8 mouse cellular contexts compared by ENCODE assay signal in the genomic region with DNA sequence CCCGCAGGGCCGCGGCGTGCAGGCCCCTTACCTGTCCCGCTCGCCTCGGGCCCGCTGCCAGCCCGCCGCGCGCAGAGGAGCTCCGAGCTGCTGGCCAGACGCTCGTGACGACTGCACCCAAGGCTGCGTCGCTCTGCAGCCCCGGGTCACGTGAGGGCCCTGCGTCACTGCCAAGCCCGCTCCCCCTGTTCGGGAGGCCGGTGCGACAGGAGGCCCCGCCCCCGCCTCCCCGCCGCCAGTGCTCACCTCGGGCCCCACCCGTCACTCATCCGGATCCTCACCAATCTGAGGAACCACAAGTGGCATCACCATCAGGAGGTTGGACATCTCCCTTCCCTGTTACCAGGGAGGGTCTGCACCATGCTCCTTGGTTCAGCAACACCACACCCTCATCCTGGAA. TPM values are rescaled to one million over a fixed set of nuclear protein-coding genes. Genes with fewer than 3 reads are reported as not detected.
DNase-seq lines count a peak whose midpoint lies in the region; ATAC-seq lines count a peak whose summit lies in the region.
"Not testable (repeated sequence)": the region's sequence is repeated elsewhere in the genome, so short reads cannot be mapped to it uniquely, and the experiment has no call there.

A gene (minus strand): TSS at position 217 of the 400 bp plus-strand sequence.

- H3K27ac ChIP-seq in heart, embryonic 15.5 days; limb, embryonic 12.5 days; stomach, embryonic 15.5 days: not testable (repeated sequence)
- peak within 1 kb of the TSS; percentile 64 for H3K27ac ChIP-seq in midbrain, embryonic 12.5 days (replicated peaks)

- H3K4me2 ChIP-seq in heart, embryonic 15.5 days, result peak within 1 kb of the TSS; percentile 57
- H3K4me2 ChIP-seq in limb, embryonic 12.5 days, result peak within 1 kb of the TSS; percentile 50
- H3K4me2 ChIP-seq in midbrain, embryonic 12.5 days (replicated peaks), result peak within 1 kb of the TSS; percentile 42
- peak within 1 kb of the TSS; percentile 49 for H3K4me2 ChIP-seq in stomach, embryonic 15.5 days

- peaks cover 10% of the 10 kb centered on the region for H3K27me3 ChIP-seq in erythroblast, embryonic 14.5 days (ENCODE audit: control insufficient read depth)
- H3K27me3 ChIP-seq in heart, embryonic 15.5 days; limb, embryonic 12.5 days; midbrain, embryonic 12.5 days; stomach, embryonic 15.5 days (replicated peaks): not testable (repeated sequence)

- peak within 1 kb of the TSS; percentile 32 for H3K4me3 ChIP-seq in erythroblast, embryonic 14.5 days (replicated peaks)
- H3K4me3 ChIP-seq in heart, embryonic 15.5 days, result peak within 1 kb of the TSS; percentile 36
- peak within 1 kb of the TSS; percentile 45 for H3K4me3 ChIP-seq in limb, embryonic 12.5 days (replicated peaks)
- peak within 1 kb of the TSS; percentile 49 for H3K4me3 ChIP-seq in midbrain, embryonic 12.5 days
- peak within 1 kb of the TSS; percentile 34 for H3K4me3 ChIP-seq in stomach, embryonic 15.5 days (replicated peaks)

- peak; percentile 45 for DNase-seq in ES-CJ7 (ENCODE audit: low read depth, low spot score)
- DNase-seq in cerebellum, adult 11-12 months, result peak; percentile 82
- peak; percentile 1 for DNase-seq in kidney, postnatal 14 days

- not testable (repeated sequence) for H3K4me1 ChIP-seq in erythroblast, embryonic 14.5 days (ENCODE audit: control insufficient read depth); heart, embryonic 15.5 days (replicated peaks); limb, embryonic 12.5 days (replicated peaks); midbrain, embryonic 12.5 days; stomach, embryonic 15.5 days

- H3K9ac ChIP-seq in heart, embryonic 15.5 days; stomach, embryonic 15.5 days: not testable (repeated sequence)
- peak within 1 kb of the TSS; percentile 53 for H3K9ac ChIP-seq in limb, embryonic 12.5 days (replicated peaks)
- peak within 1 kb of the TSS; percentile 54 for H3K9ac ChIP-seq in midbrain, embryonic 12.5 days (replicated peaks)

- H3K9me3 ChIP-seq in erythroblast, embryonic 14.5 days (ENCODE audit: control insufficient read depth, low read length); heart, embryonic 15.5 days (replicated peaks); limb, embryonic 12.5 days; midbrain, embryonic 12.5 days; stomach, embryonic 15.5 days: not testable (repeated sequence)

- WGBS in heart, embryonic 15.5 days, result no CpG with 5 or more reads among the region's 32 CpGs
- WGBS in limb, embryonic 12.5 days, result 20% methylated on average over 1 of the region's 32 CpGs
- WGBS in midbrain, embryonic 12.5 days, result 23% methylated on average over 8 of the region's 32 CpGs
- 17% methylated on average over 2 of the region's 32 CpGs for WGBS in stomach, embryonic 15.5 days

- ATAC-seq in heart, embryonic 15.5 days (replicated peaks; ENCODE audit: insufficient number of reproducible peaks, insufficient read depth, low FRiP score, low read depth), result peak; percentile 92
- ATAC-seq in limb, embryonic 12.5 days (ENCODE audit: insufficient number of reproducible peaks, insufficient read depth, low FRiP score, low TSS enrichment, low read depth), result peak; percentile 97
- ATAC-seq in midbrain, embryonic 12.5 days (ENCODE audit: low FRiP score, low read depth), result peak; percentile 98
- peak; percentile 95 for ATAC-seq in stomach, embryonic 15.5 days (ENCODE audit: insufficient read depth, low FRiP score, low read depth)

- H3K36me3 ChIP-seq in erythroblast, embryonic 14.5 days (ENCODE audit: control insufficient read depth); heart, embryonic 15.5 days; limb, embryonic 12.5 days; midbrain, embryonic 12.5 days; stomach, embryonic 15.5 days: not testable (repeated sequence)

RNA-seq across cellular contexts. Expression of the gene that starts here (rescaled TPM):
- 0.30 and 0.33 TPM in 2 replicates for polyA plus RNA-seq in erythroblast, embryonic 14.5 days (2012)
- polyA plus RNA-seq in heart, embryonic 15.5 days (2015; fragmentation: Nextera tagmentation; extraction: Ambion mirVana), result 12.5 and 28.2 TPM in 2 replicates
- 218 and 236 TPM in 2 replicates for polyA plus RNA-seq in limb, embryonic 12.5 days (2016; fragmentation: Nextera tagmentation; extraction: Ambion mirVana)
- 364 and 366 TPM in 2 replicates for polyA plus RNA-seq in midbrain, embryonic 12.5 days (2016; fragmentation: Nextera tagmentation; extraction: Ambion mirVana)
- polyA plus RNA-seq in stomach, embryonic 15.5 days (2015; fragmentation: Nextera tagmentation; extraction: Ambion mirVana), result 129 and 133 TPM in 2 replicates

Comparison
In these comparisons a context has a peak if more than half of its experiments do, and no peak if none do; other contexts are left out.
1. RNA of the gene that starts here (polyA plus RNA-seq): 364 to 366 TPM in midbrain, embryonic 12.5 days, 218 to 236 TPM in limb, embryonic 12.5 days, 129 to 133 TPM in stomach, embryonic 15.5 days and 12.5 to 28.2 TPM in heart, embryonic 15.5 days; 0.30 to 0.33 TPM in erythroblast, embryonic 14.5 days; every median in the first group is over 10 times any median in the second.
2. DNase-seq: peak in every context shown above with its lines; median percentile 82 in cerebellum, adult 11-12 months; 45 in ES-CJ7; 1 in kidney, postnatal 14 days.
3. Peak in every context shown above with its lines, with median percentiles within 50 percentile points of each other: H3K4me3 ChIP-seq, ATAC-seq and H3K4me2 ChIP-seq.